Mouse (Mus musculus): Measurements from ENCODE around the gene Acsl4.

Acsl4 gene

GRCm38 (mm10) chrX:142390247-142390908 is at the start of gene Acsl4:
TSS of gene Acsl4 (minus strand) at chrX:142390535.
- ATAC-seq (ENCODE audit: low TSS enrichment), result peak; percentile 93

GRCm38 (mm10) chrX:142437971-142438504 is 47.7 kb upstream of the Acsl4 start:
- ATAC-seq (ENCODE audit: low TSS enrichment), result no peak

- no peak for ATAC-seq (ENCODE audit: low TSS enrichment)
Measured at GRCm38 (mm10) chrX:142432846-142433245, 42.5 kb upstream of the Acsl4 start.

- ATAC-seq (ENCODE audit: low TSS enrichment), result no peak
Measured at GRCm38 (mm10) chrX:142427111-142427510, 36.8 kb upstream of the Acsl4 start.

- no peak for ATAC-seq (ENCODE audit: low TSS enrichment)
Measured at GRCm38 (mm10) chrX:142426628-142427027, 36.3 kb upstream of the Acsl4 start.

- no peak for ATAC-seq (ENCODE audit: low TSS enrichment)
Measured at GRCm38 (mm10) chrX:142413884-142414283, 23.5 kb upstream of the Acsl4 start.

GRCm38 (mm10) chrX:142410060-142410459 is 19.7 kb upstream of the Acsl4 start:
- ATAC-seq (ENCODE audit: low TSS enrichment), result no peak

GRCm38 (mm10) chrX:142409338-142409737 is 19.0 kb upstream of the Acsl4 start:
- no peak for ATAC-seq (ENCODE audit: low TSS enrichment)

- ATAC-seq (ENCODE audit: low TSS enrichment), result no peak
Measured at GRCm38 (mm10) chrX:142403114-142403513, 12.8 kb upstream of the Acsl4 start.

GRCm38 (mm10) chrX:142398621-142399020 is 8.3 kb upstream of the Acsl4 start:
- ATAC-seq (ENCODE audit: low TSS enrichment), result no peak

GRCm38 (mm10) chrX:142390909-142391265 is 552 bp upstream of the Acsl4 start:
- ATAC-seq (ENCODE audit: low TSS enrichment), result peak; percentile 31

GRCm38 (mm10) chrX:142389581-142390159 is 665 bp downstream of the Acsl4 start:
- ATAC-seq (ENCODE audit: low TSS enrichment), result peak; percentile 5; the same call in 1 of the 2 replicates

- no peak for ATAC-seq (ENCODE audit: low TSS enrichment)
Measured at GRCm38 (mm10) chrX:142388141-142388540, 2.2 kb downstream of the Acsl4 start.

GRCm38 (mm10) chrX:142387634-142388033 is 2.7 kb downstream of the Acsl4 start:
- no peak for ATAC-seq (ENCODE audit: low TSS enrichment)

GRCm38 (mm10) chrX:142384918-142385317 is 5.4 kb downstream of the Acsl4 start:
- no peak for ATAC-seq (ENCODE audit: low TSS enrichment)

- no peak for ATAC-seq (ENCODE audit: low TSS enrichment)
Measured at GRCm38 (mm10) chrX:142379894-142380293, 10.4 kb downstream of the Acsl4 start.

GRCm38 (mm10) chrX:142378048-142378447 is 12.3 kb downstream of the Acsl4 start:
- no peak for ATAC-seq (ENCODE audit: low TSS enrichment)

GRCm38 (mm10) chrX:142377358-142377757 is 13.0 kb downstream of the Acsl4 start:
- no peak for ATAC-seq (ENCODE audit: low TSS enrichment)

- ATAC-seq (ENCODE audit: low TSS enrichment), result no peak
Measured at GRCm38 (mm10) chrX:142376747-142377146, 13.6 kb downstream of the Acsl4 start.

- ATAC-seq (ENCODE audit: low TSS enrichment), result no peak
Measured at GRCm38 (mm10) chrX:142375519-142375918, 14.8 kb downstream of the Acsl4 start.

GRCm38 (mm10) chrX:142372393-142372792 is 17.9 kb downstream of the Acsl4 start:
- ATAC-seq (ENCODE audit: low TSS enrichment), result peak; percentile 76

GRCm38 (mm10) chrX:142369935-142370334 is 20.4 kb downstream of the Acsl4 start:
- ATAC-seq (ENCODE audit: low TSS enrichment), result 0 out of 2 replicates have a peak, but pooled peaks have one; percentile 20

GRCm38 (mm10) chrX:142363882-142364281 is 26.5 kb downstream of the Acsl4 start:
- ATAC-seq (ENCODE audit: low TSS enrichment), result no peak

Measured in frontal cortex, adult (tissue).